Mouse (Mus musculus) limb, embryonic 13.5 days (tissue): ENCODE results near the gene Nop2. TPM values are rescaled to one million over a fixed set of nuclear protein-coding genes. Genes with fewer than 3 reads are reported as not detected.
A peak's percentile ranks its signal among the peaks of the same experiment; 100 is the strongest.

Source experiments
- ATAC-seq: fragments of 200-750 bp; cut with Nextera tagmentation; 2 replicates; pipeline ENCODE4 v1.8.0; 2017; ENCODE audit warnings: low read depth, moderate number of reproducible peaks, moderate TSS enrichment; ENCODE audit not compliant: low FRiP score
- H3K27ac ChIP-seq: fragments of 300-500 bp; sonication (generic); 2 replicates; pipeline ENCODE4 v1.5.1; 2015; ENCODE audit warnings: inconsistent platforms, mild to moderate bottlenecking, moderate library complexity
- H3K27me3 ChIP-seq: fragments of 300-500 bp; sonication (generic); 2 replicates; pipeline ENCODE4 v1.6.1; 2015; ENCODE audit warnings: mild to moderate bottlenecking, inconsistent platforms
- H3K36me3 ChIP-seq: fragments of 300-500 bp; sonication (generic); 2 replicates; pipeline ENCODE4 v1.6.1; 2015; ENCODE audit warnings: inconsistent platforms, mild to moderate bottlenecking, moderate library complexity
- H3K4me1 ChIP-seq: fragments of 300-500 bp; sonication (generic); 2 replicates; pipeline ENCODE4 v1.6.1; 2015; ENCODE audit warnings: inconsistent platforms
- H3K4me2 ChIP-seq: fragments of 300-500 bp; sonication (generic); replicated peaks from 2 replicates; pipeline ENCODE4 v1.6.1; 2015; ENCODE audit warnings: inconsistent platforms, mild to moderate bottlenecking, moderate library complexity
- H3K4me3 ChIP-seq: fragments of 300-500 bp; sonication (generic); 2 replicates; pipeline ENCODE4 v1.5.1; 2015; ENCODE audit warnings: moderate library complexity, mild to moderate bottlenecking, inconsistent platforms
- H3K9ac ChIP-seq: fragments of 300-500 bp; sonication (generic); 2 replicates; pipeline ENCODE4 v1.6.1; 2015; ENCODE audit warnings: mild to moderate bottlenecking, inconsistent platforms
- H3K9me3 ChIP-seq: fragments of 300-500 bp; sonication (generic); 2 replicates; pipeline ENCODE4 v1.6.1; 2016; ENCODE audit warnings: inconsistent platforms
- WGBS: fragments of 180-500 bp; shearing (Covaris S2); methylation state at CpG from one replicate; pipeline ENCODE4 v1.1.7; 2015; 5-methylcytosine and 5-hydroxymethylcytosine counted together
- microRNA-seq: library from miRNA; unstranded; fragments of <30 nt; microRNA quantifications from one replicate; pipeline ENCODE4, GENCODE M21; 2016
- polyA plus RNA-seq: library from polyadenylated mRNA; unstranded; fragments of >200 nt; fragmentation: Nextera tagmentation; extraction: Ambion mirVana; gene quantifications from 2 replicates; pipeline ENCODE4 v1.2.1, GENCODE M21; 2015

The Nop2 gene
- polyA plus RNA-seq, 1 experiment from 2014 or later, result 65.6 TPM

DNA sequence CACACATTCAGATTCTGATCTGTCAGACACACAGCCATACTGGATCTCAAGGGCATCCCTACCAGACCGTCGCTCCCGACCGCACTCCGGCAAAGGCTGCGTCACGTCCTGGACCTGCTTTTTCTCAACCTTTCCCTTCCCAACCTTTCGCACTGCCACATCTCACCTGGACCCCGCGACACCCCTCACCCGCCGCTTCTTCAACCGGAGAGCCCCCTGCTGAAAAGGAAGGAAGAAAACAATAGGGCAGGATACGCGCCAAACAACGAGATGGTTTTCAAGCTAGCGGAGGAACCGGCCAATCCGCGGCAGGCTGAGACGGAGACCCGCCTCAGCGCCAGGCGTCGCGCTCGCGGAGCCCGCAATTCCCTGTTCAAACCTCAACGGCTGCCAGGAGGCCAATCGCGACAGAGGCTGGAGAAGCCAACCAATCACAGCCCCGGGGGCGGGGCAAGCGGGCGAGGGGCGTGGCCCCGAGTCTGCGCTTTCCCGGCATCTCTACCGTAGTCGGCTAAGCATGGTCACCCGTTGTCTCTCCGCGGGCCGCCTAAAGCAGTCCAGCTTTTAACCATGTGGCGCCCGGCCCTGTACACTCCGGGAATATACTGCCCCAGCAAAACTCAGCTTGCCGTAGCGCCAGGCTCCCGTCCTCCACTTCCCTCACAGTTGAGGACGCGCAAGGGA, 59.8 kb downstream of the Nop2 start, which contains the start of the genes Ncapd2 and Mrpl51:
Gene Ncapd2, minus strand, starts transcription at position 370 of the 684 bp plus-strand sequence.
Gene Mrpl51, plus strand, starts transcription at position 470 of the 684 bp plus-strand sequence.
- H3K4me2 ChIP-seq, result peak within 1 kb of the TSS; percentile 91
- H3K27me3 ChIP-seq, result no peaks in the 10 kb centered on the region
- H3K9me3 ChIP-seq, result no peaks in the 10 kb centered on the region
- WGBS, result under 1% methylated on average over 54 of the region's 54 CpGs
- H3K4me3 ChIP-seq, result peak within 1 kb of the TSS; percentile 73
- peak; percentile 98 for ATAC-seq
- peak within 1 kb of the TSS; percentile 100 for H3K27ac ChIP-seq
- peaks cover 57% of the 10 kb centered on the region for H3K36me3 ChIP-seq
- H3K4me1 ChIP-seq, result peaks cover 21% of the 10 kb centered on the region
- H3K9ac ChIP-seq, result peak within 1 kb of the TSS; percentile 85

DNA sequence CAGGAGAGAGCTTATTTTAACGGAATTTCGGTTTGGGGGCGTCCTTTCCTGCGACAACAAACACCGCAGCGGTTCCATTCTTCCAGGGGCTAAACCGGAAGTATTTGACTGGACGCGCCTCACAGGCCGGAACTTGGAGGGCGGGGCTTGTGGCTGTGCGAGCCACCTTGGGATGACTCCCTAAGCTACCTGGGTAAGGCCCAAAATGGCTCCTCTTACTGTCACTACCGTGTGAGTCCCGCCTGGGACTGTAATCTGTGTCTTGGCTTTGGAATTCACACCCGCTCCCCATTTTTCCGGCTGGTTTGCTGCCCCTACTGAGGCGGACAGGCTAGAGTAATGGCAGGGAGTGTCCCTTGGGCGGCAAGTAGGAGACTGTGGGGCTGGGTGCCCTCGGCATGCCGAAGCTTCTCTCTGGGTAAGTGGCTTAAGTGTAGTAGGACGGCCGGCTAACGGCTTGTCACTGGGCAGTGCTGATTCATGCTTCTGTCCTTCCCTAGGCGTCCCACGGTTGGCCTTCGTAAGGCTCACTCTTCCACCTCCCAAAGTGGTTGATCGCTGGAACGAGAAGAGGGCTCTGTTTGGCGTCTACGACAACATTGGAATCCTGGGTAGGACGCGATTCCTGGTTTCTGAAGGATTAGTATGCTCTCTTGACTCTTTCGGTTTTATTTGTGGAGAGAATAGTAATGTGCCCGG, 60.5 kb downstream of the Nop2 start:
- peak overlapping the region; percentile 73 for H3K4me3 ChIP-seq
- H3K9ac ChIP-seq, result peak overlapping the region; percentile 85
- H3K36me3 ChIP-seq, result peaks cover 50% of the 10 kb centered on the region
- peak; percentile 95 for ATAC-seq
- H3K27me3 ChIP-seq, result no peaks in the 10 kb centered on the region
- H3K4me2 ChIP-seq, result peak overlapping the region; percentile 91
- H3K9me3 ChIP-seq, result no peaks in the 10 kb centered on the region
- H3K4me1 ChIP-seq, result peaks cover 21% of the 10 kb centered on the region
- peak overlapping the region; percentile 100 for H3K27ac ChIP-seq
- WGBS, result under 1% methylated on average over 34 of the region's 34 CpGs

- Histone ChIP-seq H3K36me3 (peaks cover 43% of the 10 kb centered on the region), H3K4me2 (peak overlapping the region; percentile 91), H3K27ac (0 out of 2 replicates have a peak overlapping the region, but pooled peaks have one; percentile 100), H3K4me3 (peak overlapping the region; percentile 73), H3K4me1 (peaks cover 21% of the 10 kb centered on the region), H3K9ac (peak overlapping the region; percentile 85), H3K27me3 (no peaks in the 10 kb centered on the region), H3K9me3 (no peaks in the 10 kb centered on the region)
- WGBS, result 38% methylated on average over 5 of the region's 5 CpGs
- no peak for ATAC-seq
Observed at GRCm38 (mm10) chr6:125192841-125193240, 61.1 kb downstream of the Nop2 start.

GRCm38 (mm10) chr6:125193390-125193789, 61.7 kb downstream of the Nop2 start:
- no peak overlapping the region for H3K4me3 ChIP-seq
- no peaks in the 10 kb centered on the region for H3K9me3 ChIP-seq
- peaks cover 21% of the 10 kb centered on the region for H3K4me1 ChIP-seq
- H3K27me3 ChIP-seq, result no peaks in the 10 kb centered on the region
- peak overlapping the region; percentile 91 for H3K4me2 ChIP-seq
- WGBS, result 71% methylated on average over 7 of the region's 7 CpGs
- no peak overlapping the region for H3K27ac ChIP-seq
- H3K36me3 ChIP-seq, result peaks cover 38% of the 10 kb centered on the region
- no peak for ATAC-seq
- no peak overlapping the region for H3K9ac ChIP-seq

Small RNAs within 50 kb of the gene (microRNA-seq; reads per million reads assigned to microRNA genes)
- not detected for gene Mir7045

Other genes with a start within 250 kb of the Nop2 start
- gene Cd4, start 243.7 kb upstream of the Nop2 start, polyA plus RNA-seq, result 0.04 and 0.15 TPM in 2 replicates
- gene Lag3, start 220.2 kb upstream of the Nop2 start, polyA plus RNA-seq, result 1.7 and 3.1 TPM in 2 replicates
- gene Ptms, start 211.8 kb upstream of the Nop2 start, polyA plus RNA-seq, result 303 and 321 TPM in 2 replicates
- 354 and 355 TPM in 2 replicates for gene Mlf2, start 200.5 kb upstream of the Nop2 start, polyA plus RNA-seq
- 128 and 133 TPM in 2 replicates for gene Cops7a, start 166.4 kb upstream of the Nop2 start, polyA plus RNA-seq
- gene Pianp, start 135.2 kb upstream of the Nop2 start, polyA plus RNA-seq, result 15.7 and 19.0 TPM in 2 replicates
- gene Zfp384, start 122.8 kb upstream of the Nop2 start, polyA plus RNA-seq, result 20.6 and 21.2 TPM in 2 replicates
- 183 and 190 TPM in 2 replicates for gene Ing4, start 92.1 kb upstream of the Nop2 start, polyA plus RNA-seq
- 16.5 and 19.2 TPM in 2 replicates for gene Acrbp, start 82.2 kb upstream of the Nop2 start, polyA plus RNA-seq
- 0.45 and 0.80 TPM in 2 replicates for gene Lpar5, start 64.0 kb upstream of the Nop2 start, polyA plus RNA-seq
- 86.8 and 93.4 TPM in 2 replicates for gene Chd4, start 35.9 kb upstream of the Nop2 start, polyA plus RNA-seq
- gene Iffo1, start 13.3 kb downstream of the Nop2 start, polyA plus RNA-seq, result 31.5 and 33.1 TPM in 2 replicates
- 1,893 and 1,983 TPM in 2 replicates for gene Gapdh, start 34.6 kb downstream of the Nop2 start, polyA plus RNA-seq
- 146 and 148 TPM in 2 replicates for gene Ncapd2, start 59.8 kb downstream of the Nop2 start, polyA plus RNA-seq
- 212 and 213 TPM in 2 replicates for gene Mrpl51, start 59.9 kb downstream of the Nop2 start, polyA plus RNA-seq
- 6.1 and 7.0 TPM in 2 replicates for gene Vamp1, start 83.6 kb downstream of the Nop2 start, polyA plus RNA-seq
- 3.1 and 3.2 TPM in 2 replicates for gene Tapbpl, start 100.0 kb downstream of the Nop2 start, polyA plus RNA-seq
- gene Cd27, start 105.1 kb downstream of the Nop2 start, polyA plus RNA-seq, result 2.5 and 3.8 TPM in 2 replicates
- 0.80 and 0.91 TPM in 2 replicates for gene Tuba3a, start 154.1 kb downstream of the Nop2 start, polyA plus RNA-seq
- 45.1 and 46.2 TPM in 2 replicates for gene Ltbr, start 182.0 kb downstream of the Nop2 start, polyA plus RNA-seq
- 1.1 and 1.4 TPM in 2 replicates for gene Scnn1a, start 188.8 kb downstream of the Nop2 start, polyA plus RNA-seq
- gene Tnfrsf1a, start 217.5 kb downstream of the Nop2 start, polyA plus RNA-seq, result 68.7 and 71.4 TPM in 2 replicates
- gene Plekhg6, start 248.9 kb downstream of the Nop2 start, polyA plus RNA-seq, result 0.67 and 0.86 TPM in 2 replicates